Mouse (Mus musculus) liver, embryonic 14.5 days (tissue): Measurements from ENCODE around the gene Ttc32. TPM values are rescaled to one million over a fixed set of nuclear protein-coding genes. Genes with fewer than 3 reads are reported as not detected.

Experiments used
- ATAC-seq: fragments of 200-750 bp; cut with Nextera tagmentation; 2 replicates; pipeline ENCODE4 v1.8.0; 2017; ENCODE audit warnings: moderate number of reproducible peaks, mild to moderate bottlenecking, moderate library complexity; ENCODE audit not compliant: insufficient read depth
- DNase-seq, 3 experiments: peaks; one replicate each; pipeline ENCODE4 v3.0.0-alpha.2; 2012 to 2013; ENCODE audit warnings: low read depth in 3 of 3, low spot score in 3 of 3
- H3K27ac ChIP-seq: fragments of 300-500 bp; sonication (generic); 2 replicates; pipeline ENCODE4 v1.5.1; 2014; ENCODE audit warnings: moderate library complexity, mild to moderate bottlenecking, control low read depth, inconsistent platforms
- H3K27me3 ChIP-seq: fragments of 300-500 bp; sonication (generic); 2 replicates; pipeline ENCODE4 v1.6.1; 2014; ENCODE audit warnings: mild to moderate bottlenecking, low read length, moderate library complexity; ENCODE audit not compliant: control insufficient read depth, insufficient read depth
- H3K36me3 ChIP-seq: fragments of 300-500 bp; sonication (generic); replicated peaks from 2 replicates; pipeline ENCODE4 v1.6.1; 2014; ENCODE audit warnings: low read depth; ENCODE audit not compliant: control insufficient read depth, insufficient read depth
- H3K4me1 ChIP-seq, 2 experiments: fragments of 200-500 bp in 1 of 2; fragments of 300-500 bp in 1 of 2; sonication (generic) in 1 of 2; replicated peaks; 2 replicates each; pipeline ENCODE4 v1.6.1; 2012 to 2014; ENCODE audit warnings: antibody characterized with exemption in 1 of 2, inconsistent platforms in 1 of 2, low read length in 1 of 2; ENCODE audit not compliant: control insufficient read depth in 2 of 2, insufficient read depth in 2 of 2
- H3K4me2 ChIP-seq: fragments of 300-500 bp; sonication (generic); 2 replicates; pipeline ENCODE4 v1.6.1; 2014; ENCODE audit warnings: low read depth, mild to moderate bottlenecking, control low read depth, moderate library complexity
- H3K4me3 ChIP-seq, 2 experiments: fragments of 200-500 bp in 1 of 2; fragments of 300-500 bp in 1 of 2; sonication (generic) in 1 of 2; 2 replicates each; pipeline ENCODE4 v1.5.1; 2012 to 2014; ENCODE audit warnings: low read depth in 2 of 2, low read length in 2 of 2, mild to moderate bottlenecking in 2 of 2, control low read depth in 1 of 2, inconsistent platforms in 1 of 2, moderate library complexity in 1 of 2; ENCODE audit not compliant: insufficient read depth in 1 of 2
- H3K9ac ChIP-seq: fragments of 300-500 bp; sonication (generic); replicated peaks from 2 replicates; pipeline ENCODE4 v1.6.1; 2014; ENCODE audit warnings: mild to moderate bottlenecking, control low read depth, moderate library complexity
- H3K9me3 ChIP-seq: fragments of 300-500 bp; sonication (generic); 2 replicates; pipeline ENCODE4 v1.6.1; 2016; ENCODE audit warnings: low read length, mixed read lengths; ENCODE audit not compliant: control insufficient read depth
- CTCF ChIP-seq: IDR thresholded peaks from 2 replicates; pipeline ENCODE4 v1.5.1; 2016; ENCODE audit warnings: antibody characterized with exemption, low read depth, control low read depth
- EP300 ChIP-seq: IDR thresholded peaks from 2 replicates; pipeline ENCODE4 v1.6.1; 2016; ENCODE audit warnings: antibody characterized with exemption, low read depth
- WGBS: fragments of 180-500 bp; shearing (Covaris S2); extraction: QIAGEN DNeasy Blood & Tissue Kit; methylation state at CpG from one replicate; pipeline ENCODE4 v1.1.7; 2014; ENCODE audit not compliant: insufficient replicate concordance; 5-methylcytosine and 5-hydroxymethylcytosine counted together
- polyA plus RNA-seq, 2 experiments: library from polyadenylated mRNA; depleted of rRNA in 1 of 2; stranded (reverse) in 1 of 2; unstranded in 1 of 2; fragments of >200 nt; fragmentation: Nextera tagmentation in 1 of 2; extraction: Ambion mirVana in 1 of 2; gene quantifications; 2 replicates each; pipeline versions ENCODE4 v1.2.1 to v1.2.3; 2012 to 2014

Gene Ttc32
- polyA plus RNA-seq, 2 experiments, result 6.0 to 14.1 TPM

DNA sequence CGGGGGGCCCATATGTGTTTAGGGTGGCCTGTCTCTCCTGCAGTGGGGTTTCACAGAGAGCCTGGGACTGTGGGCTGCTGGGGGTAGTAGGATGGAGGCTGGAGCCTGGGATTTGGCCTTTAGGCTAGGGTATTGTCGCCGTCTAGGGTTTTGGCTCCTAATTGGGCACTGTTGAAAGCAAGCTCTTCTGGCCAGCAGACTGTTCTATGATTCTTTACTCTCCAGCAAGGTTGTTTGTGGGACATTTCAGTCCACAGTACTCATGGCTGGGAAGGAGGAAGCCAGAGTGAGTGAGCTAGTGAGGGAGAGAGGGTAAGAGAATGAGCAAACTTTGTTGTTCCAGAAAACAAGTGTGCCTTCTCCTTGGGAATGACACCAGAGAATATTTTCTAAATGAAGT is 29.7 kb downstream of the Ttc32 start:
- DNase-seq (no peak), ATAC-seq (no peak)
- WGBS, result 66% methylated on average over 3 of the region's 3 CpGs
- Histone ChIP-seq H3K4me2 (no peak overlapping the region), H3K27me3 (no peaks in the 10 kb centered on the region), H3K9me3 (no peaks in the 10 kb centered on the region), H3K27ac (no peak overlapping the region), H3K9ac (no peak overlapping the region), H3K4me1 (no peaks in the 10 kb centered on the region), H3K4me3 (no peak overlapping the region), H3K36me3 (no peaks in the 10 kb centered on the region)
- TF ChIP-seq CTCF (no peak), EP300 (no peak)

DNA sequence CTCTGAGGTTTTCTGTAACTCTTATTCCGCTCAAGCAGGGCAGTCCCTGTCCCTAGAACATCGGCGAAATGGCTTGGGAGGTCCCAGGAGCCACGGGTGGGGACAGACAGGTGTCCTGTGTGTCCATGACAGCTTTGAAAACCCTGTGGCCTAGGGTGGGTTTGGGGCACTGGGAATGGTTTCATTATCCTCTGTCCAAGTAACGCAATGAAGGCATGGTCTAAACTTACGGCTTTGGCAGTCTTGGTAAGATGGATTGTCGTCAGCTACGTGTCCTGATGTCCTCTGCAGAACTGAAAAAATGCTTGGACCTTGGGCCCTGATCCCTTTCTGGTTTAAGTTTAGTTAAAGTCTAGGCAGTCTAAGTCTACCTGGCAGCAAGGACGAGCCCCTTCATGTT is 30.2 kb downstream of the Ttc32 start:
- TF ChIP-seq CTCF (no peak), EP300 (no peak)
- Histone ChIP-seq H3K9ac (no peak overlapping the region), H3K4me1 (no peaks in the 10 kb centered on the region), H3K27ac (no peak overlapping the region), H3K27me3 (no peaks in the 10 kb centered on the region), H3K4me2 (no peak overlapping the region), H3K4me3 (no peak overlapping the region), H3K9me3 (no peaks in the 10 kb centered on the region), H3K36me3 (no peaks in the 10 kb centered on the region)
- WGBS, result 74% methylated on average over 9 of the region's 9 CpGs
- ATAC-seq (no peak), DNase-seq (no peak)

DNA sequence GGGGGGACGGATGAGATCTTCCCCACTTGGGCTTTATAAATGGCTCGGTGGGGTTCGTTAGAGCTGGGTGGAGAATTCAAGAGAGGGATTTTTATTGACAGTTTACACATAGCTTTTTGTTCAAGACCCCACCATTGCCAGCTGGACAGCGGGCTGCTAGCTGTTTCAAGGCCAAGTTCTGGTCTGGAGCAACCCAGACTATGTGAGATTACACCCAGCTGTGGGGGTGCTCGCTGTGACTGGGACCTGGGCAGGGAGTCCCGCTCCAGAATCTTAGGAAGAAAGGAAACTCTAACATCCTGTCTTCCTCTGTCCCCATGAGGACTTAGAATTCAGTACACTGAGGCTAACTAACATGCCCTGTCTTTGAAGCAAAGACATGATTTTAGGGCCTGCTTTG is 33.8 kb downstream of the Ttc32 start:
- H3K4me2 ChIP-seq, result no peak overlapping the region
- ATAC-seq (no peak), DNase-seq (no peak)
- H3K9me3 ChIP-seq, result no peaks in the 10 kb centered on the region
- H3K4me3 ChIP-seq, result no peak overlapping the region
- H3K36me3 ChIP-seq, result no peaks in the 10 kb centered on the region
- TF ChIP-seq CTCF, result no peak
- H3K9ac ChIP-seq, result no peak overlapping the region
- H3K27ac ChIP-seq, result no peak overlapping the region
- no peaks in the 10 kb centered on the region for H3K4me1 ChIP-seq
- no peaks in the 10 kb centered on the region for H3K27me3 ChIP-seq
- 55% methylated on average over 6 of the region's 6 CpGs for WGBS

DNA sequence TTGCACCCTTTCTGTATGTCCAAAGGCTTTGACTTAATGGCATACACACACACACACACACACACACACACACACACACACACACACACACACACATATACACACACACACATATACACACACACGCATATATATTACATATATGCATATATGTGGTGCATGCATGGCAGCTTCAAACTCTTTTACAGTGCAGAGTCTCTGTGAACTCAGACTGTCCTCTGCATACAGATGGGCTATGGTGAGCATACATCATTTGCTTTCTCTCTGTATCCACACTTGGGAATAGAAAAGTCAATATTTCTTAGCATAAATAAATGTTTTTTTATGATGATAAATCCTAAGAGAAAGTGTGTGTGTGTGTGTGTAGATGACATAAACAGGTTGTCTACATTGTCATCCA is 41.3 kb downstream of the Ttc32 start:
- TF ChIP-seq EP300, result no peak
- TF ChIP-seq CTCF, result no peak
- H3K27ac ChIP-seq, result no peak overlapping the region
- no peaks in the 10 kb centered on the region for H3K36me3 ChIP-seq
- WGBS, result 72% methylated on average over 1 of the region's 1 CpGs
- DNase-seq, result no peak
- no peak overlapping the region for H3K4me3 ChIP-seq
- ATAC-seq, result no peak
- H3K27me3 ChIP-seq, result no peaks in the 10 kb centered on the region
- H3K9ac ChIP-seq, result no peak overlapping the region
- no peak overlapping the region for H3K4me2 ChIP-seq
- H3K4me1 ChIP-seq, result no peaks in the 10 kb centered on the region
- H3K9me3 ChIP-seq, result no peaks in the 10 kb centered on the region

DNA sequence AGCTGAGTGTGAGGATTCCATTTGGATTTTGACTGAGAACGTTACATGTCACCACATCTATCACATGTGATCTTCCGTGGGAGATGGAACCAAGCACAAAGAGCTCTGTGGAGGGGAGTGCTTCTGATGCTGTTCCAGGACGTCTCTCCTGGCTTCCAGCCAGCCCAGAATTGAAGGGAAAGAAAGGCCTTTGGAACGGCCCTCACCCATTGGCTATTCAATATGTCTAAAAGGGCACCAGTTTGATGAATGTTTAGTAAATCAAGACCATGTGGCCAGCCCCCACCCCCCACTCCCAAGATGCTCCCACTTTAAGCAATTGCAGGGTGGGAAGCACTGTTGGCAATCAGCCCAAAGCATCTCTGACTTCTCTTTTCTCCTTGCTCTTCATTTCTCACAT is 41.7 kb downstream of the Ttc32 start:
- WGBS, result 56% methylated on average over 4 of the region's 4 CpGs
- H3K4me2 ChIP-seq, result no peak overlapping the region
- H3K27me3 ChIP-seq, result no peaks in the 10 kb centered on the region
- no peaks in the 10 kb centered on the region for H3K4me1 ChIP-seq
- no peak overlapping the region for H3K9ac ChIP-seq
- H3K4me3 ChIP-seq, result no peak overlapping the region
- no peak for DNase-seq
- no peak overlapping the region for H3K27ac ChIP-seq
- no peaks in the 10 kb centered on the region for H3K9me3 ChIP-seq
- no peak for ATAC-seq
- TF ChIP-seq EP300, result no peak
- no peaks in the 10 kb centered on the region for H3K36me3 ChIP-seq
